Mouse (Mus musculus): Measurements from ENCODE around the gene Pbx2. TPM values are rescaled to one million over a fixed set of nuclear protein-coding genes. Genes with fewer than 3 reads are reported as not detected.

The Pbx2 gene
- total RNA-seq (2023) = 10 to 100 TPM; 83.0 to 93.9 TPM

GRCm38 (mm10) chr17:34591029-34591993, at the start of gene Pbx2:
Gene Pbx2, plus strand, starts transcription at chr17:34591266.

GRCm38 (mm10) chr17:34564003-34564421, 27.1 kb upstream of the Pbx2 start, which contains the start of gene Notch4:
Gene Notch4, plus strand, starts transcription at chr17:34564268.

GRCm38 (mm10) chr17:34589681-34590101, 1.4 kb upstream of the Pbx2 start, which contains the start of gene Gpsm3:
Gene Gpsm3, plus strand, starts transcription at chr17:34589806.

DNA sequence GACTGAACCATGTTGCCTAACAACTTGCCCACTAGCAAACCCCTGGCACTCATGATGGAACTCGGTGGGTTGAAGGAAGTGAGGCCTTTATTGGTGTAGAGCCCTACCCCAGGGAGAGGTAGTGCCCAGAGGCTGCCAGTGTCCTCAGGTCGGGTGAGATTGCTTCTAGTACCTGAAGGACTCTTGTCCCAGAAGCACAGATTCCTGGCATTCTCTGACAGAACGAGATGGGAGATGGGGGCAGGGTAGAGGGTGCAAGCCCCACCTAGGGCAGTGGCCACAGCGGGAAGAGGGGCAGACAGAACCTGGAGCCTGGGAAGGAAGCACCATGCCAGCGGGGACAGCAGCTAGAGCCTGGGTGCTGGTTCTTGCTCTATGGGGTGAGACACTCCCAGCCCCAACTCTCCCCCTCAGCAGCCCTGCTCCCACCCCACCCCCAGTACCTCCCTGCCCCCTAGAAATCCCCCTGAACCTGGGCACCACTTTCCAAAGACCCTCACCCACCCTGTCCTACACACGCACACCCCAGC, 6.6 kb downstream of the Pbx2 start, which contains the start of gene Ager:
Ager (plus strand) TSS at position 297 of the 530 bp plus-strand sequence.

DNA sequence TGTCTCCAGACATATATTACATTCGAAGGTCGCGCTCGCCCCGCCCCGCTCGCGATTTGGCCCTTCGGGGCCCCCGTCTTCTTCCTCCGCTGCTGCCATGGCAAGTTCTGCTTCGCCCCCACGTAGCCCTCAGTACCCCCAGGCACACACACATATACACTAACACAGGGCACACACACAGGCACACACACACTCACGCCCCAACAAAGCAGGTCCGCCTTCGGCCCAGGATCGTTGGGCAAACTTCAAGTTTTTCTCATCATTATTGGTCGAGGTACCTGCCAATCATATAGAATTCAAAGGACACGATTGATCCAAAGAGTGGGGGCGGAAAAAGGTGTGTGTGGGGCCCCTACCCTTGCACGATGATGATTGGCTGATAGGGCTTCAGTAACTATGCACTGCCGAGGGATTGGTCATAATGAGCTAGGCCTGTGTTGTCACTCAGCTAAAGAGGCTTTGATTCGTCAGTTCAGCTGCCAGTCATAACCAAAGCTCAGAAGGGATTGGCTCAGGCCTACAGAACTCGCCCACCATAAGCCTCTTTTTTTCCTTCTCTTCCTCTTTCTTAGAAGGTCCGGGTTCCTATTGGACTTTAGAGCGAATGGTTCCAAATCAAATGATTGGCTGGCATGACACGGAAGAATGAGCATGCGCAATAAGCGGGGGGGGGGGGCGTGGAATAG, 12.5 kb downstream of the Pbx2 start, which contains the start of gene Rnf5:
Rnf5 (minus strand) TSS at position 316 of the 686 bp plus-strand sequence.

GRCm38 (mm10) chr17:34604061-34604508, 13.0 kb downstream of the Pbx2 start, which contains the start of gene Agpat1:
Gene Agpat1, plus strand, starts transcription at chr17:34604262.

GRCm38 (mm10) chr17:34615871-34616270, 24.8 kb downstream of the Pbx2 start, which contains the start of gene Egfl8:
Gene Egfl8, minus strand, starts transcription at chr17:34615971.

DNA sequence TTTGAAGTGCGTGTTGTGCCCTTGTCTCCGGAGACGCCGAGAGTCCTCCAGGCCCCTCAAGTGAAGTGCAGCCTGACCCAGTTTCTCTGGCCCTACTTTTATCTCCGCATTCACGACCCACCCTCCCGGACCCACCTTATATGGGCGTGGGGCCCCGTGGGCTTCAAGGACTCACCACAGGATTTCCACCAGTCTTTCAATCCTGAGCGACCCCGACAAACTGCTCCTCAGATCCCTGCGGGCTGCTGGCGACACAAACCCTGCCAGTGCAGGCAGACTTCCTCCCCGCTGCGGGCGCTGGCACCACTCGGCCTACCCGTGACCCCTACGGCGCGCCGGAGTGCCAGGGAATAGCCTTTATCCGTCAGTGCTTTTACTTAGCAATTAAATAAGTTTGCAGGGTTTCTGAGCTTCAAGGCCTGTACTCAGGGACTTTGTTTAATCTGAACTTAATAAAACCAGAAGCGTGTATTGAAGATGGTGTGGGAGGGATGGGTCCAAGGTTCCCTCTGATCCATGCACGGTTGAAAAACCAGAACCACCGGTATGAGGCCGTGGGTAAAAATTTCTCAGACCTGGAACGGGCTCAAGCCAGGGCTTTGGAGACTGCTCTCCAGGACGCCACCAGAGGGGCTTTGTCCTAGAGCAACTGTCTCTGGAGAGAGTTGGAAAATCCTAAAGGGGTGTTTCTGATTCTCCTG, 37.0 kb downstream of the Pbx2 start, which contains the start of gene Ppt2:
Ppt2 (minus strand) TSS at position 568 of the 701 bp plus-strand sequence.

GRCm38 (mm10) chr17:34629221-34629751, 38.2 kb downstream of the Pbx2 start, which contains the start of gene Prrt1:
Gene Prrt1, plus strand, starts transcription at chr17:34629533.

GRCm38 (mm10) chr17:34644608-34645007, 53.5 kb downstream of the Pbx2 start, which contains the start of gene Fkbpl:
Gene Fkbpl, plus strand, starts transcription at chr17:34644764.

Other genes starting within 250 kb of the Pbx2 start
- 1 to 10 TPM; 3.3 TPM for gene Btnl2, start 236.4 kb upstream of the Pbx2 start, total RNA-seq (2023)
- gene Btnl1, start 214.1 kb upstream of the Pbx2 start, total RNA-seq (2023) = not detected
- gene BC051142, start 192.4 kb upstream of the Pbx2 start, total RNA-seq (2023) = under 1 TPM; 0.57 to 0.69 TPM
- not detected for gene Btnl4, start 113.9 kb upstream of the Pbx2 start, total RNA-seq (2023)
- gene Btnl6, start 73.9 kb upstream of the Pbx2 start, total RNA-seq (2023) = not detected
- gene Notch4, start 27.0 kb upstream of the Pbx2 start, total RNA-seq (2023) = under 1 TPM; 0.22 to 0.87 TPM
- 100 to 1,000 TPM; 393 to 441 TPM for gene Gpsm3, start 1.5 kb upstream of the Pbx2 start, total RNA-seq (2023)
- 1 to 10 TPM; 7.1 to 8.5 TPM for gene Ager, start 6.6 kb downstream of the Pbx2 start, total RNA-seq (2023)
- gene Rnf5, start 12.4 kb downstream of the Pbx2 start, total RNA-seq (2023) = 10 to 100 TPM; 36.7 to 38.2 TPM
- 10 to 100 TPM; 49.9 to 51.8 TPM for gene Agpat1, start 13.0 kb downstream of the Pbx2 start, total RNA-seq (2023)
- 1 to 10 TPM; 2.7 to 7.8 TPM for gene Egfl8, start 24.7 kb downstream of the Pbx2 start, total RNA-seq (2023)
- 10 to 100 TPM; 33.7 to 40.0 TPM for gene Ppt2, start 37.2 kb downstream of the Pbx2 start, total RNA-seq (2023)
- under 1 TPM in 1 of 2 experiments, not detected in 1; 0.53 TPM for gene Prrt1, start 38.3 kb downstream of the Pbx2 start, total RNA-seq (2023)
- gene Fkbpl, start 53.5 kb downstream of the Pbx2 start, total RNA-seq (2023) = 10 to 100 TPM in 1 of 2 experiments, 1 to 10 TPM in 1; 9.7 to 16.6 TPM
- 10 to 100 TPM; 61.2 to 71.9 TPM for gene Atf6b, start 55.9 kb downstream of the Pbx2 start, total RNA-seq (2023)
- under 1 TPM in 1 of 2 experiments, not detected in 1; 0.07 TPM for gene Tnxb, start 79.3 kb downstream of the Pbx2 start, total RNA-seq (2023)
- gene C4b, start 152.6 kb downstream of the Pbx2 start, total RNA-seq (2023) = 1 to 10 TPM in 1 of 2 experiments, under 1 TPM in 1; 0.38 to 1.2 TPM
- gene Cyp21a1, start 213.3 kb downstream of the Pbx2 start, total RNA-seq (2023) = not detected
- 10 to 100 TPM; 39.4 to 40.7 TPM for gene Stk19, start 245.7 kb downstream of the Pbx2 start, total RNA-seq (2023)
- 10 to 100 TPM; 46.2 to 53.2 TPM for gene Dxo, start 245.8 kb downstream of the Pbx2 start, total RNA-seq (2023)

Data from neutrophil, adult 59 days (primary cell).